Mouse (Mus musculus): ENCODE data around the gene Sec62.

Gene Sec62

DNA sequence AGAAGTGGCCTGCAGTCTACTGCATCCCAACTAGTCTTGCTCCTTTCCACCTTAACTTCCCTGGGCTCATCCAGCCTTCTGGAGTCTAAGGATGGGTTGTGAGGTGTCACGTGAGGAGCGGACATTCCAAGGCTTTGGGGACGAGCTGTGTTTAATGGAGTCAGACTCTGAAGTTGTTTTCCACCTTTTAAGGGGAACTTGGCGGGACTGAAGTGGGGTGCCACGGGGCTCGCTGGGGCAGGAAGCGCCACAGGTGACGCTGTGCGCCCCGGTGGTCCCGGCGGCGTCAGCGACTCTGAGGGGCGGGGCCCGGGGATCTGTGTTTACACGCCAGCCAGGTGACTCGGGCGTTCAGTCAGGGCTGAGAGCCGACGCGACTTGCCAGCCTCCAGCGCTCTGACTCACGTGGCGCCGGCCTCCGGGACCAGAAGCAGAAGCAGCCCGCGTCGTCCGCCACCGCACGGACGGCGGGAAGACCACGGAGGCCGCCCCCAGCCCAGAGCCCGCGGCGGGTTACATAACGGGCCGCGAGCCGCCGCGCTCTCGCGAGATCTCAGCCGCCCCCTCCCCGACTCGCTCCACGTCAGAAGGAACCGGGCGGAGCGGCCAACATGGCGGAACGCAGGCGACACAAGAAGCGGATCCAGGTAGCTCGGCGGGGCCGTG lies at the start of gene Sec62:
Sec62 (plus strand) TSS at position 139 of the 666 bp plus-strand sequence.
- peak; percentile 94 for DNase-seq

- no peak for DNase-seq
Measured at GRCm38 (mm10) chr3:30742891-30743290, 49.8 kb upstream of the Sec62 start.

GRCm38 (mm10) chr3:30746006-30746405 lies 46.7 kb upstream of the Sec62 start, which contains the start of gene Samd7:
Samd7 (plus strand) TSS chr3:30746293.
- DNase-seq = no peak

GRCm38 (mm10) chr3:30748316-30748715 lies 44.4 kb upstream of the Sec62 start:
- no peak for DNase-seq

GRCm38 (mm10) chr3:30754696-30755095 lies 38.0 kb upstream of the Sec62 start:
- DNase-seq = no peak

GRCm38 (mm10) chr3:30764877-30765276 lies 27.8 kb upstream of the Sec62 start:
- DNase-seq = no peak

- DNase-seq = no peak
Measured at GRCm38 (mm10) chr3:30765311-30766027, 27.2 kb upstream of the Sec62 start.

DNA sequence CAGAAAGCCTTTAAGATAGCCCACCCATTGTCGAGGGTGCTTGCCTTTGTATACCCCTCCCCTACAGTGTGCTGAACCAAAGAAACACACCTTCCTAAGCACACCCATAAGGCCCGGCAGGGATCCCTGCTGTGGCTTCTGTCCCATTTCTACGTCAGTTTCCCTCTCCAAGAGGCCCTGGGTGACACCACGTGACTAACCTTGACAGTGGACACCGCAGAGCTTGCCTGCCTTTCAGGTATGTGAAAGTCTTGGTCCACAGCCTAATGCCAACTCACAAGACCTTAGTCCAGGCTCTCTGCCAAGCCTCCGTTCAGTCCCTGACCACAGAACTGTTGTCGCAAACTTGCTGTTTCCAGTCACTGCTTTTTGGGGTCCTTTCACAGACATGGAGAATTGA lies 26.5 kb upstream of the Sec62 start:
- no peak for DNase-seq

DNA sequence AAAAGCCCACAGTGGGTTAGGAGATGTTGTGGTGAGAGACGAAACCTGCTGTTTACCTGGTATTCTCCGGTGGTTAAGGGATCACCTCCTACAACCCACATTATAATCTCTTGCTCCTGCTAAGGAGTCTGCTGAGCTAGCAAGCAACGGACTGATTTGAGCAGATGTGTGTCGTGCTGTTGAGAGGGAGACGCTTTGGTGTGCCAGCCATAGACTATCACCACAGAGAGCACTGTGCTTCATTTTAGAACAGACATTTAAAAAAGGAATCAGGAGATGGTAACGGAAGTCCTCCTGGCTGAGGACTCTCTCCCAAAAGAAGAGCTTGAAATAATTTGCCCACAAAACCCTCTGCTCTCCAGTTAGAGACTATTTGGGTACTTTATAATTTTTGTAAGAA lies 25.4 kb upstream of the Sec62 start:
- peak; percentile 11 for DNase-seq

- DNase-seq = no peak
Measured at GRCm38 (mm10) chr3:30769755-30770515, 22.7 kb upstream of the Sec62 start.

GRCm38 (mm10) chr3:30771560-30771959 lies 21.1 kb upstream of the Sec62 start:
- no peak for DNase-seq

- no peak for DNase-seq
Measured at GRCm38 (mm10) chr3:30772631-30773030, 20.0 kb upstream of the Sec62 start.

DNA sequence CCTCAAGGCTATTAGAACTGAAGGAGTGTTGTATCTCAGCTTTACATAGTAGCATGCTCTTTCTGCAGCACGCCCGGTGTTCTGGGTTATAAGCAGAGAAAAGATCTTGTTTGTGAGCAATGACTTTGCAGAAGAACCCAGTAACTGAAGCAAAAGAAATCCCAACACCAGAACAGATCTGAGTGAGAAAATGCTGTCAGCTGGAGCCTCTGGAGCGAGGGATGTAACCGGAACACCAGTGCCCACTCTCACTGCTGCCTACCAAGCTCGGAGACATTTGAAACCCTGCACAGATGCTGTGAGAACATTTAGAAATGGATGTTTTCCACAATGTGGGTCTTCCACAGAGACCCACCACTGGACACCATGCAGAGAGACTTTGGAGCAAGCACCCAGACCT lies 18.0 kb upstream of the Sec62 start:
- DNase-seq = no peak

- no peak for DNase-seq
Measured at GRCm38 (mm10) chr3:30777984-30778383, 14.7 kb upstream of the Sec62 start.

DNA sequence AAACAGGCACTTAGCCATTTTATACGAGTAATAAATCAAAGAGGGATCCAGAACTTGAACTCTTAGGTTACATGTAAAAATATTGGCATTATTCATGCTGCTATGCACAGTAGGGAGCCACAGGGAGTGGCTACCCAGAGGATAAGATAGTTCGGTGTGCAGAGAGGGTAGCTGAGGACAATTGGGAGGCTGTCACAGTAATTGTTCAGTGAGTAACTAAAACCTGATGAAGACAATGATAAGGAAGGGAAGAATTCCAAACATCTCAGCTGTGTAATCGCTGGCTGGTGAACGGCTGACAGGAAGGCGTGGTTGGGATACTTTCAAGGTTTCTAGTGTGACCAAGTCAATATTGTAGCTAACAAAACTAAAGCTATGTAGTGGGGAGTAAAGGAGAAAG lies 4.1 kb upstream of the Sec62 start:
- DNase-seq = no peak

GRCm38 (mm10) chr3:30793403-30794221 lies 937 bp downstream of the Sec62 start:
- no peak for DNase-seq

DNA sequence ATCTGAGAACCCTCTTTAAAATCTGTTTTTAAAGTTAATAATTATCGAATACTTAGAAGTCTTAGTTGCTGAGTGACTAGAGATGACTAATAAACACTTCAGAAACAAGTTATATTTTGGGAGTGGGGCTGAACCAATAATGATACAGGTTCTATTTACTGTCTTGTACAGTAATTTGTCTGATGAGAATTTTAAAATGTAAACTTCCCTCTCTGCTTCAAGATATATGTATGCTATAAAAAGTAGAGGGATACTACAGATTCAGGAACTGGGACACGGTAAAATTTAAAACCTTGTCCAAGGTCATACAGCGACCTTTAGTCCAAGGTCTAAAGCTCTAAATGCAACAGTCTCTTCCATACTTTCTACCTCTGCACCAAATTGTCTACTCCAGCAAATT lies 9.5 kb downstream of the Sec62 start:
- no peak for DNase-seq

GRCm38 (mm10) chr3:30812881-30813280 lies 20.2 kb downstream of the Sec62 start:
- DNase-seq = no peak

DNA sequence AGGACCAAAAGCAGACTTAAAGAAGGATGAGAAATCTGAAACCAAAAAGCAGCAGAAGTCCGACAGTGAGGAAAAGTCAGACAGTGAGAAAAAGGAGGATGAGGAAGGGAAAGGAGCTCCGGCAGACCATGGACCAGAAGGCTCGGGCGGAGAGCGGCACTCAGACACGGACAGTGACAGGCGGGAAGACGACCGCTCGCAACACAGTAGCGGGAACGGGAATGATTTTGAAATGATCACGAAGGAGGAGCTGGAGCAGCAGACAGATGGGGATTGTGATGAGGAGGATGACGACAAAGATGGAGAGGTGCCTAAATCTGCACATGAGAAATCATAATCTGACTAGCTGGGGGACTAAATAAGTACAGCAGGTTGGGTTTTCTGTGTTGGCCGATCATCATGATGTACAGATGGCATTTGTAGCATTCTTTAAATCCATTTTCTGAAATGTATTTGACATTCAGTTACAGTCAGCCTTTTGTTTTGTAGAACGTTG lies 26.0 kb downstream of the Sec62 start:
- DNase-seq = no peak

GRCm38 (mm10) chr3:30822163-30822562 lies 29.5 kb downstream of the Sec62 start:
- DNase-seq = no peak

- DNase-seq = no peak
Measured at GRCm38 (mm10) chr3:30826069-30826468, 33.4 kb downstream of the Sec62 start.

DNA sequence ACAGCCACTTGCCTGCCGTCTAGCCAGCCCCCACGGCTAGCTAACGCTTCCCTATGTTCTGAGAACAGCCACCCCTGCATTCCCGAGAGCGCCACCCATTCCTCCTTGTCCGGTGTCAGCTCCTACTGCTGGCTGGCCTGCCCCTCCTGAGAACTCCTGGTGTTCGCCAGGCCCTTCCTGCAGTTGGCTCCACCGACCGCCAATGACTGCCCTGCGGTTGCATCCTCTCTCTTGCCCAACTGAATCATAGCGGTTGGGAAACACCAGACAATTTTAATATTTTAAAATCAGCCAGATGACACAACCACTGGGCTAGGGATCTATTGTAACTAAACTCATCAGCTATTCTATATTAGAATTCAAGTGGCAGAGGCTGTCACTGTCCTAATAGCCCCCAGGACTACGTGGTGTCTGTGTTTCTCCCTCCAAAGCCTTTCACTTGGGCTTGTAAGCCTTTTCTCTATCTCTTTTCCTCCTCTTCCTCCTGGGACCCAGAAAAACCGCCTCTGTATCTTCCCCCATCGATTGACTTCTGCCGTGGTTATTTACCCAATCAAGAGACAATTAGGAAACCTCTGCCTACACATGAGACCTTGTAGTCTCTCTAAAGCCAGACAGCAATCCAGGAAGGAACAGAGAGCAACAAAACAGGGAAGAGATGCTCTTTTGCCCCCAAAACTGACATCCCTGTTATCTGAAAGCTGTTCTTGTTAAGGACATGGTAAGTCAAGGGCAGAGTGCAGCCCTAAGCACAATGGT lies 39.4 kb downstream of the Sec62 start:
- DNase-seq = no peak

Data from right cerebral cortex, postnatal 25 days (tissue).